8 mouse cellular contexts compared by ENCODE assay signal in the genomic region with DNA sequence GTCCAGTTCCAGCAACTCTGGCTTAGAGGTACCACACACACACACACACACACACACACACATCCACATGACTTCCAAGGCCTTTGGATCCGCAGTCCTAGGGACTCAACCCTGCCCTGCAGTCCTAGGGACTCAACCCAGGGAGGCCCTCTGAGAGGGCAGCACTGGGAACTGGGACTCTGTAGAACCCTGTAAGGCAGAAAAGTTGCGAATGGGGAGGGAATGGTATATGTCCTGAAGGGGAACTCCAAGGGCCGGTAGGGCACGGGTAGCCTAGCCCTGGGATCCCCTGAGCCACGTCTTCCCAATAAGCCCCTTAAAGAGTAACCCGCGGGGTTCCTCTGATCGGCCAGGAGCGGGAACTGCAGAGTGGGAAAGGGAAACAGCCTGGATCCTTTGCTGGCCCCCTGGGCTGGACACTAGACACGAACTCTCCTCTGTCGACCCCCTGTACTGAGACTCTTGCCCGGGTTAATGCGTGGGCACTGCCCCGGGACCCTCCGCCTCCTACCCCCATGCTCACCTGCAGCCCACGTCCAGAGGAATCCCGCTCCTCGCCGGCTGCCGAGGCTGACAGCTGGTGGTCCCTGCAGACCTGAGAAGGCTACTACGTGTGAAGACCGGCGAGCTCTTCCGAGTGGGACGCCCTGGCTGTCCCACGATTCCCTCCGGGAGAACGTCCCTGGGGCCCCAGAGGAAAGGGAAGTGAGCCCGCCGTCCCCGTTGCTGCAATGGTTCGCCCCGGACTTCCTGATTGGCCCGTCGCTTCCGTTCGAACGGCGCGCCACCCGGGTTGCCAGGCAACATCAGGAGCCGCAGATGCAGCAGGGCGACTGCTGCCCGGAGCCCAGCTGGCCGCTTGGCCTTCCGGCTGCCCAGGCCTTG. TPM values are rescaled to one million over a fixed set of nuclear protein-coding genes. Genes with fewer than 3 reads are reported as not detected.
DNase-seq lines count a peak whose midpoint lies in the region; ATAC-seq and TF ChIP-seq lines count a peak whose summit lies in the region.

A gene (minus strand): TSS at position 750 of the 885 bp plus-strand sequence.

- peaks cover 33% of the 10 kb centered on the region for H3K36me3 ChIP-seq in forebrain, embryonic 10.5 days (replicated peaks)
- no peaks in the 10 kb centered on the region for H3K36me3 ChIP-seq in heart, embryonic 14.5 days (ENCODE audit: control insufficient read depth, insufficient read depth, low read length)
- no peaks in the 10 kb centered on the region for H3K36me3 ChIP-seq in liver, embryonic 11.5 days (ENCODE audit: control insufficient read depth, insufficient read depth, low read length)
- no peaks in the 10 kb centered on the region for H3K36me3 ChIP-seq in myocyte (ENCODE audit: control insufficient read depth, insufficient read depth)

- H3ac ChIP-seq in myocyte (ENCODE audit: control insufficient read depth, insufficient read length) = peak within 1 kb of the TSS; percentile 54

- H3K4me2 ChIP-seq in heart, embryonic 14.5 days (ENCODE audit: low read length) = peak within 1 kb of the TSS; percentile 92
- peak within 1 kb of the TSS; percentile 83 for H3K4me2 ChIP-seq in liver, embryonic 11.5 days
- H3K4me2 ChIP-seq in myocyte (ENCODE audit: low read depth) = peak within 1 kb of the TSS; percentile 90

- DNase-seq in c-Kit-negative CD71-positive TER-119-positive erythroid progenitor cells, embryonic 14.5 days (ENCODE audit: low read depth, low spot score) = peak; percentile 74
- peak; percentile 93 for DNase-seq in forebrain, embryonic 10.5 days (ENCODE audit: extremely low spot score, low spot score)
- peak; percentile 96 for DNase-seq in kidney, postnatal 10 days
- peak; percentile 87 for DNase-seq in liver, embryonic 11.5 days (ENCODE audit: low spot score)
- peak; percentile 85 to 92 for DNase-seq in spleen, postnatal 4 days (ENCODE audit: low spot score in 2 of 2)

- peaks cover 59% of the 10 kb centered on the region for H3K4me1 ChIP-seq in forebrain, embryonic 10.5 days
- H3K4me1 ChIP-seq in heart, embryonic 14.5 days (ENCODE audit: control insufficient read depth in 2 of 2, insufficient read depth in 2 of 2, low read length in 2 of 2) = peaks cover 11 to 19% of the 10 kb centered on the region in 2 experiments
- peaks cover 16% of the 10 kb centered on the region for H3K4me1 ChIP-seq in liver, embryonic 11.5 days (replicated peaks; ENCODE audit: control insufficient read depth, insufficient read depth, low read length)

- peak; percentile 96 for ATAC-seq in CD4-positive, CD25-positive, alpha-beta regulatory T cell, adult 4 months
- peak; percentile 78 for ATAC-seq in heart, embryonic 14.5 days (ENCODE audit: insufficient number of reproducible peaks, insufficient read depth, low FRiP score, low read depth)
- ATAC-seq in liver, embryonic 11.5 days (replicated peaks; ENCODE audit: low FRiP score) = peak; percentile 83

- peak within 1 kb of the TSS; percentile 94 for H3K27ac ChIP-seq in forebrain, embryonic 10.5 days
- H3K27ac ChIP-seq in heart, embryonic 14.5 days (replicated peaks in 1 of 2; ENCODE audit: control insufficient read depth in 1 of 2, insufficient read depth in 1 of 2, low read depth in 2 of 2, low read length in 2 of 2) = 0 out of 4 replicates have a peak within 1 kb of the TSS, but pooled peaks have one; percentile 4 to 27
- H3K27ac ChIP-seq in liver, embryonic 11.5 days (ENCODE audit: low read depth, low read length) = peak within 1 kb of the TSS; percentile 36; the same call in 1 of the 2 replicates

- H3K9ac ChIP-seq in heart, embryonic 14.5 days (ENCODE audit: low read length) = peak within 1 kb of the TSS; percentile 73
- peak within 1 kb of the TSS; percentile 88 for H3K9ac ChIP-seq in liver, embryonic 11.5 days (ENCODE audit: low read depth, low read length)

- H3K27me3 ChIP-seq in forebrain, embryonic 10.5 days (ENCODE audit: poor library complexity, severe bottlenecking) = peaks cover 14% of the 10 kb centered on the region
- peaks cover 7% of the 10 kb centered on the region; the same call in 1 of the 2 replicates for H3K27me3 ChIP-seq in heart, embryonic 14.5 days (ENCODE audit: control insufficient read depth, insufficient read depth, low read length)
- no peaks in the 10 kb centered on the region for H3K27me3 ChIP-seq in liver, embryonic 11.5 days (replicated peaks; ENCODE audit: control insufficient read depth, insufficient read depth, low read length)
- no peaks in the 10 kb centered on the region for H3K27me3 ChIP-seq in myocyte (ENCODE audit: control insufficient read depth, insufficient read depth, insufficient read length)

- H3K79me2 ChIP-seq in myocyte (ENCODE audit: control insufficient read depth, insufficient read depth) = peaks cover 53% of the 10 kb centered on the region

- H3K4me3 ChIP-seq in forebrain, embryonic 10.5 days = peak within 1 kb of the TSS; percentile 79
- H3K4me3 ChIP-seq in heart, embryonic 14.5 days (ENCODE audit: control insufficient read depth in 1 of 2, insufficient read depth in 1 of 2, low read depth in 1 of 2, low read length in 2 of 2) = peak within 1 kb of the TSS; percentile 54 to 97
- peak within 1 kb of the TSS; percentile 70 for H3K4me3 ChIP-seq in liver, embryonic 11.5 days (ENCODE audit: low read depth, low read length)
- peak within 1 kb of the TSS; percentile 80 for H3K4me3 ChIP-seq in myocyte

- no peaks in the 10 kb centered on the region for H3K9me3 ChIP-seq in forebrain, embryonic 10.5 days
- no peaks in the 10 kb centered on the region for H3K9me3 ChIP-seq in heart, embryonic 14.5 days (ENCODE audit: control insufficient read depth, low read length)
- H3K9me3 ChIP-seq in liver, embryonic 11.5 days (ENCODE audit: control insufficient read depth, low read length) = no peaks in the 10 kb centered on the region

- TF ChIP-seq POLR2A in myocyte (IDR thresholded peaks at IDR 0.05; ENCODE audit: insufficient read length, low read depth) = peak; percentile 57

- under 1% methylated on average over 46 of the region's 46 CpGs for WGBS in forebrain, embryonic 10.5 days
- WGBS in heart, embryonic 14.5 days = under 1% methylated on average over 41 of the region's 46 CpGs
- under 1% methylated on average over 46 of the region's 46 CpGs for WGBS in liver, embryonic 11.5 days

TF ChIP-seq in myocyte, 11 proteins besides CTCF, POLR2A, EP300 and RAD21:
- TF ChIP-seq MYOG (IDR thresholded peaks at IDR 0.05; ENCODE audit: control insufficient read depth in 1 of 3, insufficient read depth in 1 of 3, insufficient read length in 2 of 3, low read depth in 2 of 3) = peak; percentile 52 to 87 (median 81)
- peak; percentile 56 for TF ChIP-seq POLR2AphosphoS2 (IDR thresholded peaks at IDR 0.05; ENCODE audit: insufficient read length, low read depth)
- TF ChIP-seq MYOD1 (IDR thresholded peaks at IDR 0.05; ENCODE audit: control insufficient read depth in 1 of 3, insufficient read length in 2 of 3, low read depth in 2 of 3) = peak in 2 of 3 experiments; percentile 74 to 87
- TF ChIP-seq TCF3 (IDR thresholded peaks at IDR 0.05; ENCODE audit: insufficient read length, low read depth) = peak; percentile 51
- TF ChIP-seq REST (IDR thresholded peaks at IDR 0.05; ENCODE audit: insufficient read depth, insufficient read length) = no peak
- TF ChIP-seq E2F4 (IDR thresholded peaks at IDR 0.05; ENCODE audit: insufficient read depth) = peak; percentile 94
- no peak for TF ChIP-seq CEBPB (IDR thresholded peaks at IDR 0.05; ENCODE audit: insufficient read depth, poor library complexity, severe bottlenecking)

RNA-seq across cellular contexts. Expression of the gene that starts here (rescaled TPM):
- 10 to 100 TPM; 16.2 to 31.3 TPM for polyA plus RNA-seq in CD4-positive, CD25-positive, alpha-beta regulatory T cell, adult 4 months (2017; shearing (Covaris generic))
- 60.3 and 70.4 TPM in 2 replicates for polyA plus RNA-seq in forebrain, embryonic 10.5 days (2016; fragmentation: Nextera tagmentation; extraction: Ambion mirVana)
- 8.3 and 9.3 TPM in 2 replicates for polyA plus RNA-seq in heart, embryonic 14.5 days (2014; fragmentation: Nextera tagmentation; extraction: Ambion mirVana)
- polyA plus RNA-seq in liver, embryonic 11.5 days (2014; fragmentation: Nextera tagmentation; extraction: Ambion mirVana) = 15.0 and 17.0 TPM in 2 replicates
- 21.0 TPM for polyA plus RNA-seq in myocyte (2012; fragmentation: generic; extraction: Trizol)

Comparison
In these comparisons a context has a peak if more than half of its experiments do, and no peak if none do; other contexts are left out.
1. Peak in every context shown above with its lines: DNase-seq, ATAC-seq, H3K4me3 ChIP-seq and H3K27ac ChIP-seq.
2. H3K27ac ChIP-seq: peak in every context shown above with its lines; median percentile 94 in forebrain, embryonic 10.5 days; 36 in liver, embryonic 11.5 days; 16 in heart, embryonic 14.5 days.